Mouse (Mus musculus) liver, adult 2 months (tissue): Measurements from ENCODE around the gene Ccin. TPM values are rescaled to one million over a fixed set of nuclear protein-coding genes. Genes with fewer than 3 reads are reported as not detected.

Source experiments
- DNase-seq: peaks from one replicate; pipeline ENCODE4 v3.0.0-alpha.2; 2011; ENCODE audit warnings: low read depth, low spot score; ENCODE audit errors: extremely low read depth
- H3K27ac ChIP-seq: fragments of 200-500 bp; replicated peaks from 2 replicates; pipeline ENCODE4 v1.5.1; 2012; ENCODE audit warnings: low read depth, mild to moderate bottlenecking, control low read depth, inconsistent platforms, low read length; ENCODE audit not compliant: insufficient read depth
- H3K27me3 ChIP-seq: fragments of 200-500 bp; 2 replicates; pipeline ENCODE4 v1.6.1; 2012; ENCODE audit warnings: mild to moderate bottlenecking, moderate library complexity, low read length, inconsistent platforms; ENCODE audit not compliant: control insufficient read depth, insufficient read depth
- H3K36me3 ChIP-seq: fragments of 200-500 bp; 2 replicates; pipeline ENCODE4 v1.6.1; 2012; ENCODE audit warnings: low read length, inconsistent platforms; ENCODE audit not compliant: control insufficient read depth, insufficient read depth
- H3K4me1 ChIP-seq: fragments of 200-500 bp; 2 replicates; pipeline ENCODE4 v1.6.1; 2011; ENCODE audit warnings: low read length; ENCODE audit not compliant: control insufficient read depth, insufficient read depth
- H3K4me3 ChIP-seq: fragments of 200-500 bp; 2 replicates; pipeline ENCODE4 v1.5.1; 2011; ENCODE audit warnings: low read depth, mild to moderate bottlenecking, control low read depth, low read length, moderate library complexity; ENCODE audit not compliant: insufficient read depth
- H3K79me2 ChIP-seq: fragments of 200-500 bp; 2 replicates; pipeline ENCODE4 v1.6.1; 2012; ENCODE audit warnings: inconsistent platforms, mild to moderate bottlenecking, low read length, moderate library complexity; ENCODE audit not compliant: control insufficient read depth, insufficient read depth
- H3K9ac ChIP-seq: fragments of 200-500 bp; 2 replicates; pipeline ENCODE4 v1.6.1; 2012; ENCODE audit warnings: low read depth, mild to moderate bottlenecking, control low read depth, inconsistent platforms, low read length
- CTCF ChIP-seq: fragments of 200-500 bp; IDR thresholded peaks from 2 replicates; pipeline ENCODE4 v1.5.1; 2011; ENCODE audit warnings: low read depth, low read length, control low read depth
- POLR2A ChIP-seq: fragments of 200-500 bp; IDR thresholded peaks from 2 replicates; pipeline ENCODE4 v1.6.1; 2011; ENCODE audit warnings: low read length, control low read depth; ENCODE audit not compliant: insufficient read depth; ENCODE audit errors: extremely low read depth
- WGBS: fragments of 180-500 bp; shearing (Covaris S2); methylation state at CpG from one replicate; pipeline ENCODE4 v1.1.7; 2018; 5-methylcytosine and 5-hydroxymethylcytosine counted together
- polyA plus RNA-seq: library from polyadenylated mRNA; depleted of rRNA; stranded (reverse); fragments of >200 nt; gene quantifications from 2 replicates; pipeline ENCODE4 v1.2.3, GENCODE M21; 2012
- total RNA-seq: library from RNA; depleted of rRNA; stranded (reverse); fragments of >200 nt; gene quantifications from 2 replicates; pipeline ENCODE4 v1.2.3, GENCODE M21; 2014

The Ccin gene
- total and polyA plus RNA-seq, 2 experiments: not detected

- peak; percentile 16 for DNase-seq
- WGBS: 55% methylated on average over 17 of the region's 17 CpGs
- no peaks in the 10 kb centered on the region for H3K4me1 ChIP-seq
- H3K79me2 ChIP-seq: no peaks in the 10 kb centered on the region
- no peak for TF ChIP-seq CTCF
- no peak for TF ChIP-seq POLR2A
- H3K4me3 ChIP-seq: no peak overlapping the region
- no peaks in the 10 kb centered on the region for H3K36me3 ChIP-seq
- H3K27me3 ChIP-seq: no peaks in the 10 kb centered on the region
- no peak overlapping the region for H3K27ac ChIP-seq
- H3K9ac ChIP-seq: no peak overlapping the region
Measured at GRCm38 (mm10) chr4:43978521-43979443, 4.5 kb upstream of the Ccin start.

GRCm38 (mm10) chr4:43979746-43980145 lies 3.5 kb upstream of the Ccin start:
- Histone ChIP-seq H3K36me3 (no peaks in the 10 kb centered on the region), H3K4me1 (no peaks in the 10 kb centered on the region), H3K9ac (no peak overlapping the region), H3K79me2 (no peaks in the 10 kb centered on the region), H3K27ac (no peak overlapping the region), H3K4me3 (no peak overlapping the region), H3K27me3 (no peaks in the 10 kb centered on the region)
- DNase-seq: peak; percentile 44
- WGBS: 16% methylated on average over 3 of the region's 3 CpGs
- no peak for TF ChIP-seq CTCF
- no peak for TF ChIP-seq POLR2A

- DNase-seq: no peak
- TF ChIP-seq POLR2A (no peak), CTCF (no peak)
Measured at GRCm38 (mm10) chr4:43980236-43980635, 3.0 kb upstream of the Ccin start.

GRCm38 (mm10) chr4:43980846-43981245 lies 2.4 kb upstream of the Ccin start:
- H3K36me3 ChIP-seq: no peaks in the 10 kb centered on the region
- no peak for DNase-seq

More at GRCm38 (mm10) chr4:43980236-43980635, 3.0 kb upstream of the Ccin start:
- no peak overlapping the region for H3K4me3 ChIP-seq
- H3K9ac ChIP-seq: no peak overlapping the region
- no peak overlapping the region for H3K27ac ChIP-seq
- no peaks in the 10 kb centered on the region for H3K36me3 ChIP-seq
- 83% methylated on average over 4 of the region's 4 CpGs for WGBS
- no peaks in the 10 kb centered on the region for H3K27me3 ChIP-seq
- no peaks in the 10 kb centered on the region for H3K79me2 ChIP-seq
- H3K4me1 ChIP-seq: no peaks in the 10 kb centered on the region

GRCm38 (mm10) chr4:43981251-43981650 lies 2.0 kb upstream of the Ccin start:
- Histone ChIP-seq H3K9ac (no peak overlapping the region), H3K79me2 (no peaks in the 10 kb centered on the region), H3K4me1 (no peaks in the 10 kb centered on the region), H3K4me3 (no peak overlapping the region), H3K36me3 (no peaks in the 10 kb centered on the region), H3K27me3 (no peaks in the 10 kb centered on the region), H3K27ac (no peak overlapping the region)
- DNase-seq: no peak
- TF ChIP-seq CTCF (no peak), POLR2A (no peak)
- WGBS: 82% methylated on average over 7 of the region's 7 CpGs

More at GRCm38 (mm10) chr4:43980846-43981245, 2.4 kb upstream of the Ccin start:
- Histone ChIP-seq H3K9ac (no peak overlapping the region), H3K27me3 (no peaks in the 10 kb centered on the region), H3K27ac (no peak overlapping the region), H3K4me3 (no peak overlapping the region), H3K4me1 (no peaks in the 10 kb centered on the region), H3K79me2 (no peaks in the 10 kb centered on the region)
- WGBS: 96% methylated on average over 6 of the region's 6 CpGs
- no peak for TF ChIP-seq POLR2A
- TF ChIP-seq CTCF: no peak
